Mouse (Mus musculus) frontal cortex, adult (tissue): ENCODE results near the gene Dhx29.

Experiments used
- ATAC-seq: cut with Nextera tagmentation; 2 replicates; pipeline ENCODE4 v1.9.2; 2017; ENCODE audit warnings: mild to moderate bottlenecking, moderate library complexity, mixed read lengths; ENCODE audit not compliant: low TSS enrichment

Dhx29 gene

DNA sequence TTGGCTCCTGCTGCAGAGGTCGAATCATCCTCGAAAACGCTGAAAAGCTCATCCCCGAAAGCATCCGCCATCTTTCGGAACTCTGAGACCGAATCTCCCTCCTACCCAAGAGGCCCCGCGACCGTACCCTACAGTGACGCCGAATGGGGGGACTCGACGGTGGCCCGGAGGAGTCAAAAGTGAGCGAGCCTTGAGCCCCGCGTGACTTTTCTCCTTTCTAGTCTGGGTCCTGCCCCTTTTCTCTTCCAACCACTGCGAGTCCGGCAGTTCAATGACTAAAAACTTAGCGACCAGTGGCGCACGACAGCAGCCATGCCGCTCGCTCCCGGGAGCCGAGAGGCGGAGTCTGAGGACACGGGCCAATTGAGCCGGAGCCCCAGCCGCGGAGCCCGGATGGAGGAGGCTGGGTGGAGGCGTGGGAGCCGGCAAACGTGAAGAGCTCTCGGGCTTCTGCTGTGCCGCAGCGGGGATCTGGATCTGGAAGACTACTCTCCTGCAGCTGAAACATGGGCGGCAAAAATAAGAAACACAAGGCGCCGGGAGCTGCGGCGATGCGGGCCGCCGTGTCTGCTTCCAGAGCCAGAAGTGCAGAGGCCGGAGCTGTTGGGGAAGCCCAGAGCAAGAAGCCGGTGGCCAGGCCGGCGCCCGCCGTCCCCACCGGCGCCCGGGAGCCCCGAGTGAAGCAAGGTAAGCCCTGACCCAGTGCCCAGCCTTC is at the start of gene Dhx29, which contains the start of gene Mtrex:
TSS of gene Dhx29 (plus strand) at position 168 of the 715 bp plus-strand sequence.
TSS of gene Mtrex (minus strand) at position 112 of the 715 bp plus-strand sequence.
- peak; percentile 99 for ATAC-seq

DNA sequence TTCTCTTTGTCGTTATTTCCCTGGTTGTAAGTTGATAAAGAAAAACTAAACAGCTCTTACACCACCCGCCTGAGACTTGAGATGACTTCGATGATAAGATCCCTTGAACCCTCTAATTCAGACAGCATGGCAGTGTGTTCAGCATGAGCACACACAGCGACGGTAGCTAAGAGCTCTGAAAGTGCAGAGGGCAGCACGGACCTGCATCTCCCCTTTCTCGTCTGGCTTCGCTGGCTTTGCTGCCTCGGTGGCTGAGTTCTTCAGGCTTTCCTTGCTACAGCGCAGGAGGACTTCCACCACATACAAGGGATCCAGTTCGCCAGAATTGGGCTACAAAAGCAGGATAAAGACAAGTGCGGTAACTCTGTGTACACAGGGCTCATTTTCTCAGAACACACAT is 40.0 kb upstream of the Dhx29 start:
- no peak for ATAC-seq

DNA sequence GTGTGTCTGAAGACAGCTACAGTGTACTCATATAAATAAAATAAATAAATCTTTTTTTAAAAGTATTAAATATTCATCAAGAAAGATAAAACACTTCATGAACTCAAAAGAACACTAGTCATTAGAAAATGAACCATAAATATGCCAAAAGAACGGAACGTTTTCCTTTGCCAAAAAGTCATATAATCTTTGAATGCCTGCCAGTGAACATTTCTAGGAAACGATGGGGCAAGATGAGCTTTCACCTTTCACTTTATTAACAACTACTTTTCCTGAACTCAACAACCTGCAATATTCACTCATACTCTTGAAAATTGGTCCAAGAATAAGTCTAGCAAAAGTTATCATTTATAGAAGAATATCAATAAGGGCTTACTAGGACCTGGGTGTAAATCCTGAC is 25.1 kb upstream of the Dhx29 start:
- no peak for ATAC-seq

DNA sequence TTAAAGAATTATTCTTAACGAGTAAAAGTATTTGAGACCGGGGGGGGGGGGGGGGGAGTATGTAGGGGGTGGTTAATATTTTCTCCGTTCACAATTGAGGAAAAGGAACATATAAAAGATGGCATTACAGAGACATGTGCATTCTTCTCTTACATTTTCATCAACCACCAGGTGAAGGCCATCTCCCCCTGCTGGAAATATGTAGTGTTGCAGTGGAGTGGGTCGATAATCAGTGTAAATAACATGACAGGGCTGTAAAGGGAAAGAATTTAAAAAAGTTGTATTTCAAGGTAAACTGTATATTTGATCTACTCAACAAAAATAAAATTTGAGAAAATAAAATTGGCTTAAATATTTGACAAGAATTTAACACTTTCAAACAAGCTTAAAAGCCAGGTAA is 17.6 kb upstream of the Dhx29 start:
- ATAC-seq: 0 out of 2 replicates have a peak, but pooled peaks have one; percentile 55

DNA sequence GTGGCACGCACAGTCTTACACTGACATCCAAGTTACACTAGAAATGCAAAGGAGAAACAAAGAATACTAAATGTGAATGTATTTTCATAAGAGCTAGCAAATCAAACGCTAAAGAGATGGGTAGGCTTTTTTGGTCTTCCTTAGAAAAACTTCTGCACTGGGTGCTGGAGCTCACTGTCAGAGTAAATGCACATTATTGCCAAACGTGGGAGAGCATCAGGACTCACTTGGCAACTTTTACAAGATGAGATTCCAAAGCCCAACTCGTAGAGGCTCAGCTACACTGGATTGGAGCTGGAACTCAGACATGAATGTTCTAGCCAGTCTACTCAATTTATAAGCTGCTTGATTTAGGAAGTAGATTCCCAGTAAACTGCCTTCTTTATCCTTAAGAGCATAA is 16.8 kb upstream of the Dhx29 start:
- ATAC-seq: peak; percentile 89

DNA sequence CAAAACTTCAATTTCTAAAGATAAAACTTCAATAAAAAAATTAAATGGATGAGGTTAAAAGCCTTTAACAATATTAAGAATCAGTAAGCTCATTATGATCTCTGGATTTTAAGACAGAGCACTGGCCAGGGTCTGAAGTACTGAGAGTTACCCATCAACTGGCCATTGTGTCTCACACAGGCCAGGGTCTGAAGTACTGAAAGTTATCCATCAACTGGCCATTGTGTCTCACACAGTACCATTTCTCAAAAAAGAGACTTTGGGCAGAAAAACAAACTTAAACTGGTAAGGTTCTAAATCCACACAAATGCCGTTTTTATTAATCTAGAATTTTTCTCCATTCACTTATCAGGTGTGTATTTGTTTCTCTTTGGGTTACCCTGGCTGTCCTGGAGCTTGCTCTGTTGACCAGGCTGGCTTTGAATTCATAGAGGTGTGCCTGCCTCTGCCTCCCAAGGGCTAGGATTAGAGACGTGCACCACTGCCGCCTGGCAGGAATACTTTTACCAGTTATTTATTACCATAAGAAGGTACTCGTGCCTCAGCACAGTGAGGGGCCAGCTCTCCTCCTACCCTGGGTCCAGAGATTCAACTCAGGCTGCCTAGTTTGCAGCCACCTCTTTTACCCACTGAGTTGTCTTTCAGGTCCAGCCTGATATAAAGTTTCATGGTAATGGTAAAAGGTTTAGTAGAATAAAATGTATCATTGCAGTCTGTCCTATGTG is 8.0 kb upstream of the Dhx29 start:
- ATAC-seq: no peak

DNA sequence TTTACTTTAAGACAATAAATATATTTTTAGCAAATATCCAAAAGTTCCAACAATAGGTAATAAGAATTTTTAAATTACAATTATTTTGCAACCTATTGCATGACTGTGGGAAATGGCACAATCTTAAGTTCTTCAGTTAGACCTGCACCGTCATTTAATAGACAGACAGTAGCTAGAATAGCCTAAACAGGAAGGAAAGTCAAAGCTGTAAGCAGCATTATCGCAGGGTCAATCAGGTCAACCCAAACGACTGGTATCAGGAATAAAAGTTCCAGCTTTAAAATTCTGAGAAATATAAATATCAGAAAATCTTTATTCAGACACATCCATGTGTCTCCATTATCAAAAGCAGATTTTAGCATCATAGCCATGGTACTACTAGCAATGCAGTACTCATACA is 6.3 kb upstream of the Dhx29 start:
- no peak for ATAC-seq

DNA sequence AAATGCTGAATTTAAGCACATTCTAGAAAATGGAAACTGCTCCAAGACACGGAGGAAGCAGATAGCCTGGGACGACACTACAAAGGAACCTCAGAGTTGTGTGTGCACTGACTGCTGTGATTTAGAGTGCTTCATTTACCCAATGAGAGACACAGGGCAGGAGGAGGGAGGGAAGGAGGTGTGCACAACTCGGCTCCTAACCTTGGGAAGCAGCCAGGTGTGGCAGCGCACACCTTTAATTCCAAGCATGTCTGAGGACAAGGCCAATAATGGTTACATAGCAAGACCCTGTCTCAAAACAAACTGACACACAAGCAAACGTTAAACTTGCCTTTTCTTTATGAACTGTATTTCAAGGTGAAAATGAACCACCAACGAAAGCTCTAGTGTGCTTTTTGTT is 2.0 kb upstream of the Dhx29 start:
- ATAC-seq: no peak

DNA sequence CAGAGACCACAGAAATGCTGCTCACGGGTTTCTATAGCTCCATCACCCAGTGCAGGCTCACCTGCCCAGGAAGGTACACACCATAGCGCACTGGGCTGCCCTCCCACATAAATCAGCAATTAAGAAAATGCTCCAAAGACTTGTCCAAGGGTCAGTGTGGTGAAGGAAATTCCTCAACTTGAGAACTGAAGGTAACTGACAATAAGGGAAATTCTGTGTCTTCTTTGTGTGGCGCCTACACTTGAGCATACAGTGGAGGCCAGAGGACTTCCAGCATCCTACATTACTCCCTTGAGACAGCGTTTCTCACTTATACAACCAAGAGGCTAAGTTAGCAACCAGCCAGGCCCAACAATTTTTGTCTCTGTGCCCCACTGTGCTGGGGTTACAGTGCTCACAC is 1.3 kb upstream of the Dhx29 start:
- no peak for ATAC-seq

DNA sequence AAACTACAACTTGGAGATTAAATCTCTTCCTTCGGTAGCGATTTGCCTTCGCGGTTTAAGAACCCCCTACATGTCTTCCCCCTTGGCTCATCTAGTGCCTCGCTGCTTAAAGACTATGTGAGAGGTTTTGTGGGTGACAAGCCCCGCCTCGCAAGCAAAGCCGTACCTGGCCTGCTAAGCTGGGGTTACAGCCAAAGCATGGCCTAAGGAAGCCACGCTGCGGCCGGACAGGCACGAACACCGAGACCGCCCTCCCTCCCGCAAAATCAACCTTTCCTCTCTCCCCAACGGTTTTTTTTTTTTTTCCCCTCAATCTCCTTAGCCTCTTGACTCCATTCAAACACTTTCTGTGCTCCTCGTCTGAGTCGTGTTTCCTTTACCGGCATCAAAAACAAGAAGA is 458 bp upstream of the Dhx29 start:
- ATAC-seq: peak; percentile 10; the same call in 1 of the 2 replicates

DNA sequence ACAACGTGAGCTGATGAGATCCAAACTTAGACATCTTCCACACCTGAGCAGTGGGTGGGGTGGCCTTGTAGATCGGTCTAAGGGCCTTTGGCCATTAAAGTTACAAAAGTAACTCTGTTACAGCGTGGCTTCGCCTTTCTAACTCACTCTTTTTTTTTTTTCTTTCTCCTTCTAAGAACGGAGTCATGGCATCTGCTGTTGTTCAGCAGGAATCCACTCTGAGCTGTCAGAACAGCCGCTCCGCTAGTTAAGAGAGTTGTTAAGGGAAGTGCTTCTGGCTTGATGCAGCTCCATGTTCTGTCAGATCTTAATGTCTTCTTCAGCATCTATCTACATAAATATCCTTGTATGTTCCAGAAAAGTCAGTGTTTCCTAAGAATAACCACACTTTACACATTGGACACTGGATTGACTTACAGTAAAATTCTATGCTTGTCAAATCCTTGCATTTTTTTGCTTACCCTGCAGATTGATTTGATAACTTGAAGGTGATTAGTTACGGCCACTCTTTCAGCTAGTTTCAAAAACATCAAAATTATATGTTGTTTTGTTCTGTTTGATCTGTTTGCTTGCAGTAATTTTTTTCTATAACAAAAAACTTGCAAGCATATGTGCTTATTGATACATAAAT is 899 bp downstream of the Dhx29 start:
- ATAC-seq: peak; percentile 10

DNA sequence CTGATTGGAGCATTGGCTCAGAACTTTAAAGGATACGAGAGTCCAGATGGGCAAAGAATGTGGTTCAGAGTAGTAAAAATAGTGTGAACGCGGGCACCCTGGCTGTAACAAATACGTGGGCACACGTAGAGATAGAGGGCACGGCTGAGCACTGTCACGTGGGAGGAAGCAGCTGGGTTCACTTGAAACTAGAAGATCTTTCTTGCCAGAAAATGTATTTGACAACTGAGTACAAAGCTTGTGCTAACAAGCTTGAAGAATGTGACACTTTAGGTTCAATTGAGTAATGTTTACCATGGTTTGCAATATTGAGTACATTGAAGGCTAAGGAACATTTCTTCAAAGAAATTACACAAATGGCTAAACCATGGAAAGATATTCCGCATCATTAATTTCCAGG is 10.9 kb downstream of the Dhx29 start:
- ATAC-seq: no peak

DNA sequence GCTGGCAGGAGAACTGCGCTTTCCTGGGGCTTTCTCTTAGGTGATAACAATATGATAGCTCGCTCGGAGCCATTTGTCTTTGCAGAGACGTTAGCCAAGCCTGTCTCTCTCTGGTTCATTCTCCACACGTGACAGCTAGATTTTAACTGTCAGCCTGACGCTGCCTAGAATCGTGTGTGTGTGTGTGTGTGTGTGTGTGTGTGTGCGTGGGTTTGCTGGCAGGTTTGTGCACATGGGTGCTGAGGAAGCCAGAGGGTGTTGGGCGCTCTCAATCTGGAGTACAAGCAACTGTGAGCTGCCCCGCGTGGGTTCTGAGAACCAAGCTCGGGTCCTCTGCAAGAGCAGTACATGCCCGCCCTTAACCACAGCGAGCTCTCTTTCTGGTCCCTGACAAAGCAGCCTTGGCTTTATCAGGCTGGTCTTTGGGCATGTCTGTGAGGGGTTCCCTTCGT is 14.7 kb downstream of the Dhx29 start:
- peak; percentile 69 for ATAC-seq

DNA sequence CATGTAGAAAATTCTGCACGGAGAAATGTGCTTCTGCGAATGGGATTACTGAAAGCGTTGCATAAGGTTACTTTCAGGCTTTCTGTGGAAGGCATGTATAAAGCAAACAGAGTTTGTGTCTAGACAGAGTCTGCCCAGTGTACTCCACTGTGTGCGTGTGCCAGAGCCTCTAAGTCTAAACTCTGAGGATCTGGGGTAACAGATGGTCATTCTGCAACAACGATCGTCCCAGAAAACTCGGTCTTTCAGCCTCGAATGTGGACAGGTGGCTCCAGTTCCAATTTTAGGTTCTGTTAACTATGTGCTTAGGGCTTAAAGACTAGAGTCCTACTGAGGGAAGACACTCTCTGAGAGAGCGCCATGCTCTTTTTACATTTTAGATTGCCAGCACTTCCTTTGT is 18.1 kb downstream of the Dhx29 start:
- ATAC-seq: peak; percentile 72

DNA sequence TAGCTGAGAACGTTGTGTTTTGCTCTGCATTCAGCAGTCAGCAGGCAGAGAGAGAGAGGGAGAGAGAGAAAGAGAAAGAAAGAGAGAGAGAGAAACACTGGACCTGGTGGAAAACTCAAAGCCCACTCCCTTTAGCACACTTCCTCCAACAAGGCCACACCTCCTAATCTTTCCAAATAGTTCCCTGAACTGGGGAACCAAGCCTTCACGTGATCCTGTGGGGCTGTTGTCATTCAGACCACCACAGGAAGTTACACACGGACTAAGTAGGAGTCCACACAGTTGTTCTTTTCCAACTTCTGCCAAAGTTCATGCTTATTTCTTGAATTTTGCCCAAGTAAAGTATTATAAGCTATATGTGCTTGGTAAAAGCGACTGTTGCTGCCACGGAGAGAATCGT is 18.6 kb downstream of the Dhx29 start:
- peak; percentile 28; the same call in 1 of the 2 replicates for ATAC-seq

DNA sequence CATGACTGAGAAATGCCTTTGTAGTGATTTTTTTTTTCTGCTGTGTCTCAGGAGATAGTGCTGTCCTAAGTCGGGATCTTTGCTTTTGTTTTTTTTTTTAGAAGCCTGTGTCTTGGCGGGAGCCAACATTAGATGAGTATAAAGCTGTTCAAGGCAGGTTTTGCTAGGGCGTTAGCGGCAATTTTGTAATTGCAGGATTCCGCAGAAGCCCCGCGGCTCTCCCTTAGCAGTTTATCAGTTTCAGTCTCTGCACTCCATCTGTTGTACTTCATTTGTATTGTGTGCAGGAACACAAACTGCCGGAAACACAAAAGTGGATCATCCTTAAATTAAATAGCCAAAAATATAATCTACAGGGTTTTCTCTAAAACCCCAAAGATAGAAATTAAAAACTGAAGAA is 26.8 kb downstream of the Dhx29 start:
- ATAC-seq: peak; percentile 67

DNA sequence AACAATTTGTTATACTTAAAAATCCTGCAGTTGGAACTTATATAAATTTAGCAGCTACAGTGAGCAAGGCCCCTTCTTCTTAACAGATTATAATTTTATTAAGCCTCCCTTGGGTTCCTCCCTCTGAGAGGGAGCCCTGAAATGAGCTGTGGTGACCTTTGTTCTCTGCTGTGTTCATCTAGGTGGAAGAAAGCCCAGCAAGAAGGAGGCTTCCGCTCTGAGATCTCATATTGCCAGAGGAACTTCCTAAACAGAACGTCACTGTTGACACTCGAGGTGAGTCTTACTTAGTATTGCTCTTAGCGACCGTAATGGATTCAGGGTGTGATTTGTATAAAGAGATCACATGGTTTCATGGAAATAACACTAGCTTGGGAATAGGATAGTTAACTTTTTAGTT is 35.8 kb downstream of the Dhx29 start:
- no peak for ATAC-seq

DNA sequence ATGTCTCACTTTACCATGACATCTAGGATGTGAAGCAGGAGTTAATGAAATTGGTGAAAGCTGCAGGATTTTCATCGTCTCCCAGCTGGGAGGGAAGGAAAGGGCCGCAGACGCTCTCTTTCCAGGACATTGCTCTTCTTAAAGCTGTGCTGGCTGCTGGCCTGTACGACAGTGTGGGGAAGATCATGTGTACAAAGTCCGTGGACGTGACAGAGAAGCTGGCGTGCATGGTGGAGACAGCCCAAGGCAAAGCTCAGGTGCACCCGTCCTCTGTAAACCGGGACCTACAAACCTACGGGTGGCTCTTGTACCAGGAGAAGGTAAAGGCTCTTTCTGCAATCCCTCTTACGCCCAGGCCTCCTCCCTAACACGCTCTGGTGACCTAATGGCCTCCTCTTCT is 37.2 kb downstream of the Dhx29 start:
- ATAC-seq: no peak

DNA sequence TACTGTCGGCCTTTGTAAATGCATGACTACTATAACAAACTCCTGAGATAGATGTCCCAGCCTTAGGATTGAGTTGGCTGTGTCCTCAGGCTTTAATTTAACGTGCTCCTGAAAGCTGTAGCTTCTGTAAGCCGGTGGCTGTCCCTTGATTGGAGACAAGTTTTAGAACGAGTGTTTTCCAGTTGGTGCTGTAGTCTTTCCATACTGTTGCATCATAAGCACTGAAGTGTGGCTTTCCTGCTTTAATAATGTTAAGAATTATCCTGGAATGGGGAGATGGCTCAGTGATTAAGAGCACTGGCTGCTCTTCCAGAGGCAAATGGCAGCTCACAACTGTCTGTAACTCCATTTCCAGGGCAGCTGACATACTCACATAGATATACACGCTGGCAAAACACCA is 40.0 kb downstream of the Dhx29 start:
- no peak for ATAC-seq

DNA sequence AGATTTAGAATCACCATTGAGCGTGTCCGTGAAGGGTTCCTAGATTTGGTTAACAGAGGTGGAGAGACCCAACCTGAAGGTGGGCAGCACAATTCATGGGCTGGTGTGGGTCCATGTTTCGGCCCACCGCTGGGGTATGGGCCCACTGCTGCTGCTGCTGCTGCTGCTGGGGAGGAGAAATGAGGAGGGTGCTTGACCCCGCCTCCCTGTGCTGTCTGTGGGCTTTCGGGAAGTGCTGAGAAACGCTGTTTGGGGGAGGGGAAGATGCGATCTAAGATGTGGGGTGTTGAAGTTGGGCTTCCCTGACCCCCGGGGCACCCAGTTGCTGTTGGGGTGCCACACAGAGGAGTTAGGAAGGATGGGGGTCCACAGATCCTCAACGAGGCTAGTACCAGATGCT is 49.5 kb downstream of the Dhx29 start:
- ATAC-seq: no peak

DNA sequence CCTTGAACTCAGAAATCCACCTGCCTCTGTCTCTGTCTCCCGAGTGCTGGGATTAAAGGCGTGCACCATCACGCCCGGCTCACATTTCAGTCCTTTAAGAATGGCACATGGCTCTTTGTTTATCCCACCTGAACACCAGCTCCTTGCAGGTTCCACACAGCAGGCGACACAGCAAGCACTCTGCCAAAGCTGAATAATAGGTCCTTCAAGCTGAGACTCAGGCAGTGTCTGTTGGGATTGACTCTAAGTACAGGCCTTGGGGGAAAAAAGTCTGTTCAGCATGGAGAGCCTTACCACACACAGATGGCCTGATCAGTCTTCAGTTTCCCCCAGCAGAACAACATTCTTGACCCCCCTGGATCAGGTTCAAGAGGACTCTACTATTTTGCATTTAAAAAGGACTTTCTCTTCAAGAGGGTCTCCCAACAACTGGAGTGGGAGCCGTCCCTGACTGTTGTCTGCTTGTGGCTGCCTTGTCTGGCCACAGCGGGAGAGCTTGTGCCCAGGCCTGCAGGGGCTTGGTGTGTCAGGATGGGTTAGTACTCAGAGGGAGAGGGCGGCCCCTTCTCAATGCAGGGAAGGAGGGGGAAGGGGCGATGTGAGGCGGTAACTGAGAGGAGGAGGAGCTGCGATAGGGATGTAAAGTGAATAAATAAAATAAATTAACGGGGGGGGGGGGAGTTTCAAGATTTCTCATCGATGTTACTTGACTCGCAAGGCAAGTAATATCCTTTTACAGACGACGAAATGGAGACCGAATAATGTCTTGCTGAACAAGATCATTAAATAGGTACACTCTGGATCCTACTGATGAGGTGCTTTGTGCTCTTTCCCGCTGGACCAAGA is 58.6 kb downstream of the Dhx29 start:
- ATAC-seq: no peak

DNA sequence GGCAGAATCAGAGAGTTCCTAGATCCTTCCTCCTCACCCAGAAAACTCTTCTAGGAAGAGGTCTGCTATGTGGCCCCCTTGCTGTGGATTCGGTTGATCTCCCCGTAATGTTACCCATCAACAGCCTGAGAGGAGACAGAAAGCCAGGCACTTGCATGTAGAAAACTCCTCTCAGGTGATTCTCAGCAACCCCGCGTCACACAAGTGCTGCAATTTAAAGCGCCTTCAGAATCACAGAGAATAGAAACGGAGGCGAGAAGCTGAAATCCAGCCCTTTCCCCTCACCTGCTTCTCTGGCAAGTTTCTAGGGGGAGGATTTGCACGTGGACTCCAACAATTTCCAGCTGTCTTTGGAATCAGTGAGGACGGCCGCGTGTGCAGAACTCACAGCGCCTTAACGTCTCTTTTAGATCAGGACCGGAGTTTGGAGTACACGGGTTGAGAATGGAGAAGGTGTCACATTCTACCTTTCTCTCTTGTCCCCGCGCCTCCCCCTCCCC is 59.2 kb downstream of the Dhx29 start:
- no peak for ATAC-seq
